Mouse (Mus musculus): ENCODE data around the gene Def6. TPM values are rescaled to one million over a fixed set of nuclear protein-coding genes. Genes with fewer than 3 reads are reported as not detected.

Gene Def6
- polyA plus RNA-seq, 1 experiment from 2014 or later, result 5.8 TPM

DNA sequence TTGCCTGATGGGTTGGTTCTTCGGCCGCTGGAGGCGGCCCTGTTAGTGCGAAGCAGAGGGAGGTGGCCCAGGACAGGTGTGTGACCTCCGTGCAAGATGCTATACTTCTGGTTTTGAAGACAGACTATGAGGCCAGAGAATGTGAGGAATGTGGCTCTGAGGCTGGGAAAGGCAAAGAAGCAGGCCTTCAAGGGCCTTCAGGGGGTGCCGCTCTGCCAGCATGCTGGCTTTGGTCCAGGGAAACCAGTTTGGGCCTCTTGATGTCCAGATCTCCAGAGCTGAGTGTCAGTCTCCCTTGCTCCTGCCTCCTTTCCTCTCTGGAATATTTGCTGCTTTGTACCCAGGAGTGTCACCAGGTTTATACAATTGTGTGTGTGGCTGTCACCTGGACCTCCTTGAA lies 34.7 kb downstream of the Def6 start:
- ATAC-seq (peak; percentile 82), DNase-seq (ENCODE audit: low spot score) (peak; percentile 85)
- Histone ChIP-seq H3K27me3 (replicated peaks; ENCODE audit: insufficient read depth, low read length) (no peaks in the 10 kb centered on the region), H3K4me1 (ENCODE audit: insufficient read depth, low read depth, low read length) (no peaks in the 10 kb centered on the region), H3K27ac (ENCODE audit: low read length) (peak overlapping the region; percentile 38; the same call in 1 of the 2 replicates), H3K9ac (replicated peaks; ENCODE audit: low read depth) (no peak overlapping the region), H3K36me3 (ENCODE audit: insufficient read depth, low read length) (peaks cover 11% of the 10 kb centered on the region; the same call in 1 of the 2 replicates), H3K4me2 (replicated peaks; ENCODE audit: low read depth, low read length) (no peak overlapping the region), H3K9me3 (ENCODE audit: low read length) (no peaks in the 10 kb centered on the region), H3K4me3 (ENCODE audit: low read depth, low read length) (no peak overlapping the region)
- TF ChIP-seq EP300 (IDR thresholded peaks at IDR 0.05) (0 out of 2 replicates have a peak, but pooled peaks have one; percentile 33), CTCF (IDR thresholded peaks at IDR 0.05) (no peak)
- 42% methylated on average over 6 of the region's 6 CpGs for WGBS

DNA sequence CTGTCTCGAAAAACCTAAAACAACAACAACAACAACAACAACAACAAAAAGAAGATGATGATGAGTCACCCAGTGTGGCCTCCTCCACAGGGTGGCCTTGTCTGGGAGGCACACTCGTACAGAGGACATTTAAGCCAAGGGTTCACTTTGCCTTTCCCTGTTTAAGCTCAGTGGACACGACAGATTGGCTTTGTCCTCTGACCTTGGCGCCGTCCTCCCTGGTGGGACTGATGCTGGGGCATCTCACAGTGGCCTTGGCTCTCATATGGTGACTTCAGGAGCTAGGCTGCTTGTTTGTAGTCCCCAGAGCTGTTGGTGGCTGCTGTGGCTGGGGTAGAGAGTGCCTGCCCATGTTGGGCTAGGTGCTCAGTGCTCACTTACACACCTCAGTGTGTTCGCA lies 36.6 kb downstream of the Def6 start:
- H3K4me3 ChIP-seq (ENCODE audit: low read depth, low read length), result no peak overlapping the region
- no peak overlapping the region for H3K27ac ChIP-seq (ENCODE audit: low read length)
- H3K9me3 ChIP-seq (ENCODE audit: low read length), result no peaks in the 10 kb centered on the region
- no peak overlapping the region for H3K4me2 ChIP-seq (replicated peaks; ENCODE audit: low read depth, low read length)
- peaks cover 9% of the 10 kb centered on the region; the same call in 1 of the 2 replicates for H3K36me3 ChIP-seq (ENCODE audit: insufficient read depth, low read length)
- TF ChIP-seq CTCF (IDR thresholded peaks at IDR 0.05), result no peak
- TF ChIP-seq EP300 (IDR thresholded peaks at IDR 0.05), result no peak
- H3K9ac ChIP-seq (replicated peaks; ENCODE audit: low read depth), result no peak overlapping the region
- DNase-seq (ENCODE audit: low spot score) (no peak), ATAC-seq (no peak)
- no peaks in the 10 kb centered on the region; the same call in 1 of the 2 replicates for H3K4me1 ChIP-seq (ENCODE audit: insufficient read depth, low read depth, low read length)
- 78% methylated on average over 6 of the region's 6 CpGs for WGBS
- no peaks in the 10 kb centered on the region for H3K27me3 ChIP-seq (replicated peaks; ENCODE audit: insufficient read depth, low read length)

DNA sequence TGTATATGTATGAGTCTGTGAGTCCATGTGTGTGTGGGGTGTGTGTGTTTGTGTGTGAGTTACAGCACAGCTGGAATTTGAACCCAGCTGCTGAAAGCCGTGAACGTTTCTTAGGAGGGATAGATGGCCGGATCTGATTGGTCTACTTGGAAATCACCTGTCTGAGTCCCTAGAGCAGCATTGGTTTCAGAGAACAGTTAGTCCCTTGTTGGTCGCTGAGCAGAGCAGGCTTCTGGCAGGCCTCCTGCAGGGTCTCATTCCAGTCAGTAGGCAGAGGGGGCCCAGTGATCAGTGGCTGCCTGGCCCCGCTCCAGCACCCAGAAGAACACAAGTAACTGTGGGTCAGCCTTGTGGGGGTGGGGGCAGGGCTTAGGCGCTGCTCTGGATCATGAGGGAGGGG lies 37.1 kb downstream of the Def6 start:
- ATAC-seq (no peak), DNase-seq (ENCODE audit: low spot score) (no peak)
- Histone ChIP-seq H3K9me3 (ENCODE audit: low read length) (no peaks in the 10 kb centered on the region), H3K9ac (replicated peaks; ENCODE audit: low read depth) (no peak overlapping the region), H3K4me1 (ENCODE audit: insufficient read depth, low read depth, low read length) (no peaks in the 10 kb centered on the region; the same call in 1 of the 2 replicates), H3K36me3 (ENCODE audit: insufficient read depth, low read length) (0 out of 2 replicates have a peak, but pooled peaks cover 4% of the 10 kb centered on the region), H3K4me3 (ENCODE audit: low read depth, low read length) (no peak overlapping the region), H3K4me2 (replicated peaks; ENCODE audit: low read depth, low read length) (no peak overlapping the region), H3K27ac (ENCODE audit: low read length) (no peak overlapping the region), H3K27me3 (replicated peaks; ENCODE audit: insufficient read depth, low read length) (no peaks in the 10 kb centered on the region)
- TF ChIP-seq EP300 (IDR thresholded peaks at IDR 0.05) (no peak), CTCF (IDR thresholded peaks at IDR 0.05) (no peak)
- 44% methylated on average over 5 of the region's 6 CpGs for WGBS

GRCm38 (mm10) chr17:28246640-28247039 lies 39.1 kb downstream of the Def6 start:
- no peak overlapping the region for H3K27ac ChIP-seq (ENCODE audit: low read length)
- no peak overlapping the region for H3K4me3 ChIP-seq (ENCODE audit: low read depth, low read length)
- H3K36me3 ChIP-seq (ENCODE audit: insufficient read depth, low read length), result no peaks in the 10 kb centered on the region
- H3K4me2 ChIP-seq (replicated peaks; ENCODE audit: low read depth, low read length), result no peak overlapping the region
- DNase-seq (ENCODE audit: low spot score), result no peak
- no peaks in the 10 kb centered on the region for H3K27me3 ChIP-seq (replicated peaks; ENCODE audit: insufficient read depth, low read length)
- no peaks in the 10 kb centered on the region; the same call in 1 of the 2 replicates for H3K4me1 ChIP-seq (ENCODE audit: insufficient read depth, low read depth, low read length)
- no peak for ATAC-seq
- 61% methylated on average over 11 of the region's 11 CpGs for WGBS
- TF ChIP-seq CTCF (IDR thresholded peaks at IDR 0.05) (peak; percentile 15; the same call in 1 of the 2 replicates), EP300 (IDR thresholded peaks at IDR 0.05) (no peak)
- H3K9me3 ChIP-seq (ENCODE audit: low read length), result no peaks in the 10 kb centered on the region
- H3K9ac ChIP-seq (replicated peaks; ENCODE audit: low read depth), result no peak overlapping the region

GRCm38 (mm10) chr17:28247613-28248012 lies 40.0 kb downstream of the Def6 start:
- H3K4me1 ChIP-seq (ENCODE audit: insufficient read depth, low read depth, low read length), result no peaks in the 10 kb centered on the region; the same call in 1 of the 2 replicates
- DNase-seq (ENCODE audit: low spot score) (peak; percentile 27), ATAC-seq (peak; percentile 35; the same call in 1 of the 2 replicates)
- H3K27me3 ChIP-seq (replicated peaks; ENCODE audit: insufficient read depth, low read length), result no peaks in the 10 kb centered on the region
- H3K9ac ChIP-seq (replicated peaks; ENCODE audit: low read depth), result no peak overlapping the region
- no peak overlapping the region for H3K4me2 ChIP-seq (replicated peaks; ENCODE audit: low read depth, low read length)
- H3K9me3 ChIP-seq (ENCODE audit: low read length), result no peaks in the 10 kb centered on the region
- no peaks in the 10 kb centered on the region for H3K36me3 ChIP-seq (ENCODE audit: insufficient read depth, low read length)
- no peak overlapping the region for H3K27ac ChIP-seq (ENCODE audit: low read length)
- no peak overlapping the region for H3K4me3 ChIP-seq (ENCODE audit: low read depth, low read length)
- 48% methylated on average over 6 of the region's 6 CpGs for WGBS
- no peak for TF ChIP-seq CTCF (IDR thresholded peaks at IDR 0.05)
- TF ChIP-seq EP300 (IDR thresholded peaks at IDR 0.05), result no peak

DNA sequence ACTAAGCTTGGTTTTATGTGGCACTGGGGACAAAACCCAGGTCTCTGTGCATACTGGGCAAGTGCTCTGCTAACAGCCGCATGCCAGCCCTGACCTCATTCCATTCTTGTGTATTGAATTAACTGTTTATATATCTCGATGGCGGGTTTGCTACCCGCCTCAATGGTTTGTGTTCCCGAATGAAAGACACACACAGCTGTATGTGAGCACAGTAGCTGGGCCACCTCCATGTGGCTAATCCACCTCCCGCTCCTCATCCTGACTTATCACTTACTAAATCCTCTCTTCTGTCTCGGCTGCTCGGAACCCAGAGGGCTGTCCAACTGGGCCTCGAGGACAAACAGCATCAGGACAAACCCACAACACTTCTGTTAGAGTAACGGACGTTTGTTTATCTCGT lies 41.5 kb downstream of the Def6 start:
- no peak for DNase-seq (ENCODE audit: low spot score)

More for the DNA sequence above, 41.5 kb downstream of the Def6 start:
- no peak overlapping the region for H3K9ac ChIP-seq (replicated peaks; ENCODE audit: low read depth)
- no peak for ATAC-seq
- no peak overlapping the region for H3K27ac ChIP-seq (ENCODE audit: low read length)
- no peak overlapping the region for H3K4me3 ChIP-seq (ENCODE audit: low read depth, low read length)
- 45% methylated on average over 12 of the region's 12 CpGs for WGBS
- H3K4me1 ChIP-seq (ENCODE audit: insufficient read depth, low read depth, low read length), result no peaks in the 10 kb centered on the region; the same call in 1 of the 2 replicates
- no peak overlapping the region for H3K4me2 ChIP-seq (replicated peaks; ENCODE audit: low read depth, low read length)
- no peaks in the 10 kb centered on the region for H3K27me3 ChIP-seq (replicated peaks; ENCODE audit: insufficient read depth, low read length)
- H3K9me3 ChIP-seq (ENCODE audit: low read length), result no peaks in the 10 kb centered on the region
- TF ChIP-seq CTCF (IDR thresholded peaks at IDR 0.05), result no peak
- no peak for TF ChIP-seq EP300 (IDR thresholded peaks at IDR 0.05)
- H3K36me3 ChIP-seq (ENCODE audit: insufficient read depth, low read length), result no peaks in the 10 kb centered on the region
